Mouse (Mus musculus) megakaryocyte progenitor cell, adult 5-6 weeks (primary cell): Measurements from ENCODE around the gene Fam78b. TPM values are rescaled to one million over a fixed set of nuclear protein-coding genes. Genes with fewer than 3 reads are reported as not detected.

ENCODE experiments used
- ATAC-seq: replicated peaks from 2 replicates; pipeline ENCODE4 v1.8.0; 2016; ENCODE audit warnings: mild to moderate bottlenecking, moderate TSS enrichment, inconsistent platforms; ENCODE audit not compliant: poor library complexity
- total RNA-seq, 2 experiments: library from RNA; stranded (forward) in 1 of 2; stranded (reverse) in 1 of 2; fragments of 157-497, 149-512 nt in 1 of 2; fragments of 200-1000 nt in 1 of 2; gene quantifications; 2 replicates each; pipeline versions ENCODE4 v1.2.3 to v1.2.4; 2015 to 2017

The Fam78b gene
- total RNA-seq, 2 experiments from 2014 or later: 0.17 TPM; not detected in 1

GRCm38 (mm10) chr1:167090466-167090865 lies 89.2 kb downstream of the Fam78b start:
- ATAC-seq: no peak

DNA sequence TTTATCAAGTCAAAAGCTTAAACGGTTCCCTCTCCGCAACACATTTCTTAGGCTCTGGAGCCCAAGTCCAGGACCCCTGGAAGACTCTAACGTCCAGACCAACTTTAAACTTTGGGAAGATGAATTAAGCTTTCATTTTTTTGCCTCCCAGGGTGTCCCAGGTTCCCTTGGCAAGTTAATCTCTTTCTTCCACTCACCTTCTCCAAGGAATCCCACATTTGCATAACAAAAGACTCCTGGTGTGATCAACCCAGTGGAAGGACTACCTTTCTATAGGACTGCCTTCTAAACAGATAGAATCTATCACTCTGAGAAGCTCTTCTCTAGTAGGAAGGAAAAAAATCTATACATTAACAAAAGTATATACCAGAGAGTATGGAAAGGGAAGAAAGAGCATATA lies 92.3 kb downstream of the Fam78b start:
- no peak for ATAC-seq

DNA sequence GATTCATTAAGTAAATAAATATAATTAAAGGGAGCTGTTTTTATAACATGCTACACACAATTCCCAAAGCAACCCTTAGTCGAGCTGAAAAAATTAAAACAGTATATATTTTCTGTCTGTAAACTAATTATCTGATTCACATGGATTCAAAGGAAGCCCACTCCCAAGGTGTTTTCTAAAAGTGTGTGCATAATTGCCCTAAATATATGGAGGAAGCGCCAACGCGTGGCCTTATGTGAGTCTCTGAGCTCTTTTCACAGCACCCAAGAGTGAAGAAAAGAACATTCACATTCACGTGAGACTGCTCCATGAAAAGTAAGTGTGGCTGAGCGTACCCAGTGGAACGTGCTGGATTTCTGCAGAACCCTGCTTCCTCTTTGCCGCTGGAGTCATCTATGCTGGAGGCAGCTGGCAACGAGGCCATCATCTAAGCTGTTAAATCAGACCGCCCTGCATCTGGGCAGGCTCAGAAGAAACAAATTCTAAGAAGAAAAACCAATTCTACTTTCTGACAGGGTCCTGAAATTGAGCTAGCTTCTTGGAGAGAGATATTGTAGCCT lies 93.5 kb downstream of the Fam78b start:
- ATAC-seq: no peak

DNA sequence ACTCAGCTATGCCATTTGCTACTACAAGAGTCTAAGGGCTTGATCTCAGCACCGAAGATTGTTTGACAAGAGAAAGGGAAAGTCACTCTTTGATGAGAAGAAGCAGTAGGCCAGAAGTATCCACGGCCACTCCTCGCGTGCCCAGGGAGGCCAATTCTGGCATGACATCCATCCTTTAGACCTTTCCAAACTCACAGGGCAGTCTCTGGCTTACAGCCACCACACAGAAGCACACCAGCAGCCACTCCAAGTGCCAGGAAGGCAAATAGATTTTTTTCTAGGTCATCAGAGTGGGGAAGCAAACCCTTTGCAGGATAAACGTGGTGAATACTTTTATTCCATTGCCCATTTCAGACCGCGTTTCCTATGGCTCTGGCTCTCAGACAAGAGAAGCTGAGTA lies 97.5 kb downstream of the Fam78b start:
- ATAC-seq: no peak

- peak; percentile 87 for ATAC-seq
Measured at GRCm38 (mm10) chr1:167102046-167102445, 100.8 kb downstream of the Fam78b start.

- ATAC-seq: no peak
Measured at GRCm38 (mm10) chr1:167102566-167102965, 101.3 kb downstream of the Fam78b start.

DNA sequence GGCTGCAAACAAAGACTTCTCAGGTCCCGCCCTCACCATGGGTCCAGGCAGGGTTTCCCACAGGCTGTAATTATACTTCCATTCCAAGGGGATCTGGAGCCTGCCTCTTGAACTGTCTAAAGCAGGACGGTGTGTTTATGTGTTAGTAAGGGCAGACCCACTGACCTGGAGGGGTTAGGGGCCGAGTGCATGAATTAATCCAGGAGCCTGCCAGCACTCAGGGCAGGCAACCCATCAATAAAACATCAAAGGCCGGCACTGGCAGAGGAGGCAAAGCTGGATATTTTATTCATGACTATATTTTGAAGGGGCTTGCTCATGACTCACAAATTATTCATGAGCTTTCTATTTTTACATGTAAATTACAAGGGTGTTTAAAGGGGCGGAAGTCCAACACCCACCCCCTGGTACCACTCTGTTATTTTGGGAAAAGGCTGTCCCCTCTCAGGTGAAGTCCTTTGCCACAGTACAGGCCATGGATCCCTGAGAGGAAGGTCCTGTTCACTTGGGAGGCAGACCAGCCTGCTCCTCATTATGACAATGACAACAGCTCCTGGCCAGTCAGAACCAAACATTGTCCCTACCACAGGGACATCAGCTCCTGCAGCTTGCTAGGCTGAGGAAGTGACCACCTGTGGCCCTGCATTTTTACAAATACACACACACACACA lies 103.9 kb downstream of the Fam78b start:
- no peak for ATAC-seq

- ATAC-seq: no peak
Measured at GRCm38 (mm10) chr1:167105916-167106315, 104.7 kb downstream of the Fam78b start.

DNA sequence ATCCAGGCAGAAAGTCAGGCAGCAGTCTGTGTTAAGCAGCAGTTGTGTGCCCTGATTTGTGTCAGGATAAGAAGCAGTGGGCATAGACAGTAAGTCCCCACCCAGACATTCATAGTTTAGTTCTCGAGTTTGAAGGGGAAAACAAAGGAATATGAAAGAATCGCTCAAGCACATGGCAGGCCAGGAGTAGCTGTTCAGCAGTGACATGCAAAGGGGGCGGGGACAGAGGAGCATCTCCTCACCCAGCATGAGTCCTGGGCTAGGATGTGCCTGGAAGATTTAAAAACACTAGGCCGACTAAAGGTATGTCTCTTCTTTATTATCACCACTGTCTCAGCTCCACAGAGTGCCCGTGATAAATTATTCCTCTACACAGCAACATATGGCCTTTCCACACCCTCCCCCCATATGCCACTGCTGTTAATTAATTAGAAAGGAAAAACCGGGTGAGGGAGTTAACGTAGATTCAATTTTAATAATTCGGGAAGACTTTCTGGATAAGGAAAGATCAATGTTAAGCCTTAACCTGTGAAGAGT lies 107.8 kb downstream of the Fam78b start:
- ATAC-seq: no peak

GRCm38 (mm10) chr1:167114363-167115050 lies 113.3 kb downstream of the Fam78b start:
- no peak for ATAC-seq

- ATAC-seq: no peak
Measured at GRCm38 (mm10) chr1:167115121-167115520, 113.9 kb downstream of the Fam78b start.

GRCm38 (mm10) chr1:167116733-167117132 lies 115.5 kb downstream of the Fam78b start:
- no peak for ATAC-seq

DNA sequence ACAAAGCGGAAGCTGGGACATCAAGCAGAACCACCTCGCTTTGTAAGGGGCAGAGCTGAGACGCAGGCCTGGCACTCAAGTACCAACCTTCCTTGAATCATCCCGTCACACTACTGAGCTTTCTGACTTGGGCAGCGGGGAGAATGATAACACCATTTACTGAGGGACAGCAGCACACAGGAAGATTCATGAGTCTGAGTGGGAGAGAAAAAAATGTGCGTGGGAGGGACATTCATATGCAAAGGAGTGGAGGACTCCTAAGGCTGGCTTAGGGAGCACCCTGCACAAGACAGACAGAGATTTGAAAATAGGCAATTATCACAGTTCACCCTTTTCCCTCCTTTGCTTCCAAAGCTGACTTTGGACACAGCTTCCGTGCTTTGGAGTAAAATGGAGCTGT lies 117.8 kb downstream of the Fam78b start:
- ATAC-seq: no peak

GRCm38 (mm10) chr1:167119439-167119838 lies 118.2 kb downstream of the Fam78b start:
- no peak for ATAC-seq

DNA sequence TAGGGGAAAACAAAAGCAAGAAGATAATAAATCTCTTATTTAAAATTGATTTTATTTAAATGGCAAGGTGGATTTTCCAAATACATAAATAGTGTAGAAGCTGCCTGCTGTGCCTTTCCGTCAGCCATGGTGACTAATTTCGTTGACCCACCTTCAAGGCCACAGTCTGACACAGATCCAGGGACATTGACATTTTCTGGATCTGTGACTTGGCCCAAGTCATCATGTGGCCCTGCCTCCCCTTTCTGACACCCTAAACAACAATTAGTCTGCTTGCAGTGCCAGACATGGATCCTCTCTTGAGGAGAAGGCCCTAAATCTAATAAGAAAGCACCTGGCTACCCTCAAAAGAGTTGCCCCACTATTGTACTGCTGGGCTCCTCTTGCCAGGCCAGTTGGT lies 121.2 kb downstream of the Fam78b start:
- ATAC-seq: no peak

- ATAC-seq: no peak
Measured at GRCm38 (mm10) chr1:167123551-167123950, 122.3 kb downstream of the Fam78b start.

DNA sequence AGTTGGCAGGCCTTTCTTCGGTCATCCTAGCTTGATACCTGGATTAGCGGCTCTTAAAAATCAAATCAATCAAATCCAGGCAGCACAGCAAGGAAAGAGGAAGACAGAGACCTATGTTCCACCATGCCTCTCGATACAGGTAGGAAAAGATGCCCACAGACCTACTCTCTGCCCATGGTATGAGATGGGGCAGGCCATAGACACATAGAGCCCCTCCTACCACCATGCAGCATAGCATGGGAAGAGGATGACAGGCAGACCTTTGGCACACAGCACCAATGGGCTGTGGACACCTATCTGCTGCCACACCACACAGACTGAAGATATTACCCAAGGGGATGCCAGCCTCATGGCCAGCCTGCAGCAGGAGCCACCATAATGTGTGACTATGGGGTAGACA lies 124.7 kb downstream of the Fam78b start:
- no peak for ATAC-seq

DNA sequence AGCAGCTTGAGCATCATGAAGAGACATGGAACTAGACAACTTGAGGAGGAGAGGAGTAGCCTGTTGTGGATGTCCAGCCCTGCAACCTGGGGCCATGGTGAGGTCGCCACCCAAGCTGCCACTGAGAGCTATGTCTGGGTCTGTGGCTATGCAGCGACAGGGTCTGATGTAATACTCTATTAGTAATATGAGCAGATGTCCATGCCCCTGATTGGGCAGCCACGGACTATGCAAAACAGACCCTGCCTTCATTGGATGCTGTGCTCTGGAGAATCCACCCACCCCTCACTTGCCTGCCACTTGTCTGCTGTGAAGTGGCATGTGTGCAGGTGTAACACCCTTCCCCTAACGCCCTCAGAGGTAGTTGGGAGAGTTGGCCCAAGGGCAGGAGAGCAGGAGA lies 125.1 kb downstream of the Fam78b start:
- ATAC-seq: no peak

DNA sequence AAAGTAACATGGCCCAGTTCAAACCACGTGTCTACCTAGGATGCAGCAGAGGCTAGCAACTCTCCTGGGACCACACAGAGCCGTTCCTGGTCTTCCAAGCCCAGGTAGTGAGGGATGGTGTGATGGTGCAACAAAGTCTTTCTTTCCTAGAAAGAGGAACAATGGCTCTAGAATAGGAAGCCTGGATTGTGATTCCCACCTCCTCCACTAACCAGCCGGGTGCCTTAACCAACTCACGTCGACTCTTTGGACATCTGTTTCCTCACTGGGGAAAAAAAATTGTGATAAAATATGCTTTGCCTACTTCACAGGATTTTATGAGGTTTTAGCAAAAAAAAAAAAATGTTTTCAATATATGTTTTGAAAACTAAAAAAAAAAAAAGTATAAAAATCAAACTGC lies 134.5 kb downstream of the Fam78b start:
- no peak for ATAC-seq
